Mouse (Mus musculus) thymus, adult 2 months (tissue): ENCODE data around the gene Armc5.

Experiments used
- CTCF ChIP-seq: fragments of 200-500 bp; IDR thresholded peaks from 2 replicates; pipeline ENCODE4 v1.5.1; 2012; ENCODE audit warnings: mild to moderate bottlenecking, control low read depth, low read length, moderate library complexity, borderline replicate concordance; ENCODE audit not compliant: control insufficient read depth, poor library complexity, insufficient read depth; ENCODE audit errors: extremely low read depth
- POLR2A ChIP-seq: fragments of 200-500 bp; IDR thresholded peaks from 2 replicates; pipeline ENCODE4 v1.6.1; 2012; ENCODE audit warnings: mild to moderate bottlenecking, low read length, control low read depth, moderate library complexity; ENCODE audit not compliant: control insufficient read depth, poor library complexity, insufficient read depth; ENCODE audit errors: extremely low read depth

DNA sequence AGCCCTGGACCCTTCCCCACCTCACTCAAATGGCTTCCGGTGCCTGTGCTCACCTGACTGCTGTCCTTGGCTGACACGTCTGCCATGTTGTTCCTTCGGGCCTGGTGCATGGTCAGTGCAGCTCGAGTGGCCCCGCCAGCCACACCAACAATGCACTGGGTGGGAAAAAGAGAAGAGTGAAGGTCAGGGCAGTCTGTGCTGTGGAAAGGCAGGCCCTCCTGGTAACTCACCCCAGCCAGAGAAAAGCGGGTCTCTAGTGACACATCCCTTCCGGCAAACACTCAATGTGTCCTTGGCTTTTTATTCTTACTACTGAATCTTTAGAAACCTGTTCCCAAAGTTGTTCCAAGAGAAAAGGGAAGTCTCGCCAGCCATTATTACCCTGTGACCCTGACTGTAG, 47.9 kb downstream of the Armc5 start:
- no peak for TF ChIP-seq CTCF
- TF ChIP-seq POLR2A, result no peak
